Mouse (Mus musculus): ENCODE data around the gene Caml. TPM values are rescaled to one million over a fixed set of nuclear protein-coding genes. Genes with fewer than 3 reads are reported as not detected.
"Not testable (repeated sequence)": the region's sequence is repeated elsewhere in the genome, so short reads cannot be mapped to it uniquely, and the experiment has no call there.

Caml gene
- total RNA-seq, 4 experiments from 2014 or later = 7.8 to 11.9 (median 8.7) TPM

DNA sequence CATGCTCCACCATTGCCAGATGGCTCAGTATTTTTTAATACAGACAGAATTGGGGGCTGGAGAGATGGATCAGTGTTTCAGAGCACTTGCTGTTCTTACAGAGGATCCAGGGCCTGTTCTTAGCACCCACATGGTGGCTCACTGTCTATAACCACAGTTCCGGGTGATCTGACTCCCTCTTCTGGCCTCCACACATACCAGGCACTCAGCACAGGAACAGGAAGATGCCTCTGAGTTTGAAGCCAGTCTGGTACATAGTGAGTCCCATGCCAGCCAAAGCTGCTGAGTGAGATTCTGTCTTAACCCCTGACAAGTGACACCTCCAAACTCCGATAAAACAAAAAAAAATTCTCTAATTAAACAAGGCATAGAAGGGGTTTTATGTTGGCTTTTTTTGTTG lies 2.5 kb upstream of the Caml start:
- no peak for DNase-seq (ENCODE audit: low spot score in 2 of 2)

DNA sequence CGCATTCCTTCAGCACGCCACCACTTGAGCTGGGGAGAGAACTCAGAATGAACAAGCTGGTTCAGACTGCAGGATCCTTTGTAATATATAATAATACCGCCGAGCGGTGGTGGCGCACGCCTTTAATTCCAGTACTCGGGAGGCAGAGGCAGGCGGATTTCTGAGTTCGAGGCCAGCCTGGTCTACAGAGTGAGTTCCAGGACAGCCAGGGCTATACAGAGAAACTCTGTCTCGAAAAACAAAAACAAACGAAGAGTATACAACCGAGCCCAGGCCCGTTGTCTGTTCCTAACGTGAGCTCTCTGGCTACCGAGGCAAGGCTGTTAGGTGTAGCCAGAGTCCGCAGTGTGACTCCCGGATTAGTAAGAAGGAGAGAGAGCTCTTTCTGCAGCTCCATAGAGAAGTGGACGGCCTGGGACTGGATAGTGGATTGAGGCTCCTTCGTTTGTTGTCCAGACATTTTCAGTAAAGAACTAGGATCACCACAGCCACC lies 603 bp upstream of the Caml start:
- not testable (repeated sequence) for DNase-seq (ENCODE audit: low spot score in 2 of 2)

DNA sequence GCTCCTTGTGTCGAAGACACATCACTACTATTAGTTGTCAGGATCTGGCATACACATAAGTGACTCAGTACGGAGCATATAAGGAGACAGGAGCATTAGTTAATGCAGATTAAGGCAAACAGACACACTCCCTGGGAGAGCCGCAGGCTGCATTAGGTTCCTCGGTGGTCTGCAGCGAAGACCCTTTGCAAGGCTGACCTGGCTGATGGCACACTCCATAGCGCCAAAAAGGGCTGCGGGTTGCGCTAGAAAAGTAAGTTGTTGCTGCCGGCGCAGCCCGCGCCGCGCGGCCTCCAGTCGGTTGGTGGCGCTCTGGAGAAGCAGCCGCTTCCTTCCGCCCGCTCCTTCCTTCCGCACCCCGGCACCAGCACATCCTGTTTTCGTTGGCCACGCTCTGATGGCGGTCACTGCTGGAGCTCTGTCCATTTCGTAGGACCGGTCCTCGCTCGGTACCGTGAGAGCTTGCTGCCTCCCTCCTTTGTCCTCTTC lies 11.9 kb downstream of the Caml start, which contains the start of gene Ddx46:
Gene Ddx46 (plus strand): TSS at position 389 of the 489 bp plus-strand sequence.
- peak; percentile 66 to 80 for DNase-seq (ENCODE audit: low spot score in 2 of 2)

DNA sequence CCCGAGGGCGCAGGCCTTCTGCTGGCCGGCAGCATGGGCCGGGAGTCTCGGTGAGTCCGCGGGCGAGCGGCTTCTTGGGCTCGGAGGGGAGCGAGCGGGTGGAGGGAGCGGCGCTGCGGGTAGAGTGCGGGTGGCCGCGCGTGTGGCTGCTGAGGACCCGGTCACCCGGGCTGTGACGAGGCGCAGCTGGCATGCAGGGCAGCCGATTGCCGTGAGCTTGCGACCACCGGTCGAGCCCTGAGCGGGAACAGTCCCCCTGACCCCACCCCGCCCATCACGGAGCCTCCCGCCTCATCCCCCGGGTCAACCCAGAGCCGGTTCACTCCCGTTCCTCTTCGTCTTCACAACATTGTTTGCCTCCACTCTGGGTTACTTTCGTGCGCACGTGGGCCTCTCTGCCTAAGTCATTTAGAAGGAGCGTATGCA lies 12.4 kb downstream of the Caml start:
- no peak for DNase-seq (ENCODE audit: low spot score in 2 of 2)

DNA sequence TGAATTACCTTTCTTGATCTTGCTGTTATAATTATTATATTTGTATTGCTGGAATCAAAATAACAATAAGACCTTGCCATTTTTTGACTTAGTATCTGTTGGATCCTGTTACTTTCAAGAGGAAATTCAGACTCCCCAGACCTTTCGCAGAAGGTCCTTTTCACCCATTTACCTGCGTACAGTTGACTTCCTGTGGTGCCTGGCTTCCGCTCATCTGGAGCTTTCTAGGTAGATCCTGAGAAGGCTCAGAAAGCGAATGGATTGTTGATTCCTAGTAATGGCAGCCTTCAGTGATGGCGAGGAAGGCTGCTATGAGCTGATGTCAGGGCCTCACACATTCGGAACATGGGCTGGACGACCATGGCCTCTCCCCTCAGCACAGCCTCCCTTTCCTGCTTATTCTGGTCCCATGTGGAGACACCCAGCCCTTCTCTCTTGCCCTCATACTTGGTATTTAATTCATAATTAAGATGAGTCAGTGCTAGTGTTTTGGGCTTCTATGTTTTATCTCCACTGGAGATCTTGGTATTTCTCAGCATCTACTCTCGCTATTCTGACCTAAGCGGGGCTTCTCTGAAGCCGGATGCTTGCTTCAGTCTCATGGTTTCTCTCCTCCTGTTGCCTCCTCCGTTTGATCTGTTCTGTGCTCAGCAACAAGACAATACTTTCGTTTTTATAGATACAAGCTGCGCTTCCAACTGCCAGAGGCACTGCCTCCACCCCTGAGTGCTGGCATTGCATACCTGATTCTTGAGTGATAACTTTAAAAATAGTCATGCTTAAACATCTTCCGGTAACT lies 13.6 kb downstream of the Caml start:
- DNase-seq (ENCODE audit: low spot score in 2 of 2) = no peak

DNA sequence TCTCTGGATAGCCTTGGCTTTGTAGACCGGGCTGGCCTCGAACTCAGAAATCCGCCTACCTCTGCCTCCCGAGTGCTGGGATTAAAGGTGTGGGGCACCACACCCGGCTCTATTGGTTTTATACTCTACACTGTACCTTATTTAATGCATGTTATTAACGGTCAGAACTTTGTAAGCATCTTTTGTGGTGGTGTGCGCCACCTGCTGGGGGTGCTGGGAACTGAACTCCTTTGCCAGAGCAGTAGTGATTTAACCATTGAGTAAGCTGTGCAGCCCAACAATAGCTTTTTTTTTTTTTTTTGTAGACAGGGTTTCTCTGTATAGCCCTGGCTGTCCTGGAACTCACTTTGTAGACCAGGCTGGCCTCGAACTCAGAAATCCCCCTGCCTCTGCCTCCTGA lies 17.7 kb downstream of the Caml start:
- peak; percentile 61 to 65 for DNase-seq (ENCODE audit: low spot score in 2 of 2)

DNA sequence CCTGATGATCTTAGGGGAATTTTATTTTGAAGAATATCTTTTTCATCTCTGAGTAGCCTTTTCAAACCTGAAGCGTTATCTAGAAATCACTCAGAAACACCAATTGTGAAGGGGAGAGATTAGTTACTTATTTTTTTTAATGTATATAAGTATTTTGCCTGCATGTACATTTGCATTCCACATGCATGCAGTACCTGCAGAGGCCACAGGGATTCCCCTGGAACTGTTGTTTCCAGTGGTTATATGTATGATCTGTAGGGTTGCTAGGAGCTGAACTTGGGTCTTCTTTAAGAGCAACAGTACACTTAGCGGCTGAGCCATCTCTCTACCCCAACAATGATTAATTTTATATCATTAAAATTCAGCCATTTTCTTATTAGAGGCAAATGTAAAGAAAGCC lies 21.7 kb downstream of the Caml start:
- DNase-seq (ENCODE audit: low spot score in 2 of 2) = no peak

DNA sequence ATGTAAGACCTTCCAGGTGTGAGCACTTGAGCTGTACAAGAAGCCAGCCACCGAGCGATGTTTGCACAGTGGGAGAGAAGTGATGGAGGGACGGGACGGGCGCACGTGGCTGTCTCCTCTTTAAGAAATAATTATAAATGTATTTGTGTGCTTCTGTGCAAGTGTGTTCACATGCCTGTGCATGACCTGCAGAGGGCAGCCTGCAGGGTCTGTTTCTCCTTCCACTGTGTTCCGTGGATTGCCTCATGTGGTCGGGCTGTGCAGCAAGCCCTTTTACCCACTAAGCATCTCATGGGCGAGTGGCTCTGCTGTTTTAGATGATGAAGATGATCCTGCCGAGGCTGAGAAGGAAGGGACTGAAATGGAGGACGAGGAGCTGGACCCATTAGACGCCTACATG lies 27.3 kb downstream of the Caml start:
- DNase-seq (ENCODE audit: low spot score in 2 of 2) = no peak

DNA sequence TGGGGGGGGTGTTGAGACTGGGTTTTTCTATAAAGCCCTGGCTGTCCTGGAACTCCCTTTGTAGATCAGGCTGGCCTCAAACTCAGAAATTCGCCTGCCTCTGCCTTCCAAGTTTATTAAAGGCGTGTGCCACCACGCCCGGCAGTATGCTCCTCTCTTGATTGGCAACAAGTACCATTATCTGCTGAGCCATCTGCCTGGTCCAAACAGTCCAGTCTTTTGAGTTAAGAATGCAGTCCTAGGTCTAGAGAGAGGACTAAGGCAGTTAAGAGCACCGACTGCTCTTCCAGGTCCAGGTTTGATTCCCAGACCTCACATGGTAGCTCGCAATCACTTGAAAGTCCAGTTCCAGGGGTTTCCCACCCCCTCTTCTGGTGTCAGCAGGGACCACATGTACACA lies 28.2 kb downstream of the Caml start:
- no peak for DNase-seq (ENCODE audit: low spot score in 2 of 2)

DNA sequence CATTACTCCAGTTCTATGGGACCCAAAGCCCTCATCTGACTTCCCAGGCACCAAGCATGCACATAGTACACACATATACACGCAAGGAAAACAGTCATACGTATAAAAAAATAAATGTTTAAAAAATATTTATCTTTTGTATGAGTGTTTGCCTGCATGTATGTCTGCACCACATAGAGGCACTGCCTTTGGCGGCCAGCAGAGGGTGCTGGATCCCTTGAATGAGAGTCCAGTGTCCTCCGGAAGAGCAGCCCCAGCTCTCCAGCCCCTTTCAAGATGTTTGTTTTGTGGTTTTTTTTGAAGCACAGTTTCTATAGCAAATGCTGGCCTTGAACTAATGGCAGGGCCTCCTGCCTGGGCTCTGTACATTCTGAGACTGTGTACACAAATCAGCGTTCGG lies 45.7 kb downstream of the Caml start:
- DNase-seq (ENCODE audit: low spot score in 2 of 2) = no peak

DNA sequence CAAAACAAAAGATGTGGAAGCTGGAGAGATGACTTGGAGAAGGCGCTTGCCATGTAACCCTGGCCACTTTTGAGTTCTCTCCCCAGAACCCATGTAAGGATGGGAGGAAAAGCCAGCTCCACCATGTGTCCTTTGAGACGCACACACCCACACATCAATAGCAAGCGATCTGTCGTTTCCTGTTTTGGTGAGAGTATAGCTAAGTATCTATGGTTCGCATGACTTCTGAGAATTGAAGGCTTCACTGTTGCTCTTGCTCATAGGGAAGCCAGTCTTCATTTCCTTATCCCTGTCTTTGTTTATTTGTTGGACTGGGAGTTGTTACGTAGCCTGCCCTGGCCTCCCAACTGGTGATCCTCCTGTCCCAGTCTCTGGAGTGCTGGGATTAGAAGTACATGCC lies 49.9 kb downstream of the Caml start:
- no peak for DNase-seq (ENCODE audit: low spot score in 2 of 2)

DNA sequence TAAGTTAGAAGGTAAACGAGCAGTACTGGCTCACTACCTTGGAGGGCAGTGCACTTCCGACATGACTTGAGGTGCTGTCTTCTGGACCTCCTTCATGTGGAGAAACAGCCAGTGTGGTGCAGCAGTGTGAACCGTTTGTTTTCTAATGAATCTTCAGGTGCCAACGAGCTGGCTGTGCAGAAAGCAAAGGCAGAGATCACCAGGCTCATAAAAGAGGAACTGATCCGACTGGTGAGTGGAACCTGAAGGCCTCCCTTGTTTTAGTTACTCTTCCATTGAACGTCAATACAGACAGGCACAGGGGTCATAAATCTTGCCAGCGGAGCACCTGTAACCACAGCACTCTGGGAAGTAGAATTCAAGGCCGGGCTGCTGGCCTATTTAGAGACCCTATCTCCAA lies 54.6 kb downstream of the Caml start:
- DNase-seq (ENCODE audit: low spot score in 2 of 2) = no peak

Other genes starting within 250 kb of the Caml start
- not detected for gene Slc34a1, start 224.8 kb upstream of the Caml start, total RNA-seq (2022)
- not detected for gene Pfn3, start 207.8 kb upstream of the Caml start, total RNA-seq (2022)
- gene F12, start 196.2 kb upstream of the Caml start, total RNA-seq (2022) = not detected
- gene Grk6, start 177.9 kb upstream of the Caml start, total RNA-seq (2022) = 1 to 10 TPM; 6.9 to 9.7 (median 9.4) TPM
- under 1 TPM in 2 of 4 experiments, not detected in 2; 0.20 to 0.39 TPM for gene Prr7, start 158.7 kb upstream of the Caml start, total RNA-seq (2022)
- 1 to 10 TPM; 2.9 to 4.0 (median 3.4) TPM for gene Dbn1, start 134.9 kb upstream of the Caml start, total RNA-seq (2022)
- 100 to 1,000 TPM; 476 to 539 (median 493) TPM for gene Pdlim7, start 109.3 kb upstream of the Caml start, total RNA-seq (2022)
- gene Dok3, start 93.7 kb upstream of the Caml start, total RNA-seq (2022) = 1 to 10 TPM in 1 of 4 experiments, under 1 TPM in 3; 0.61 to 1.1 (median 0.79) TPM
- gene Ddx41, start 86.3 kb upstream of the Caml start, total RNA-seq (2022) = 10 to 100 TPM in 1 of 4 experiments, 1 to 10 TPM in 3; 8.3 to 12.2 (median 9.2) TPM
- 10 to 100 TPM in 3 of 4 experiments, 1 to 10 TPM in 1; 7.8 to 14.0 (median 10.1) TPM for gene Fam193b, start 51.9 kb upstream of the Caml start, total RNA-seq (2022)
- 10 to 100 TPM; 54.1 to 64.0 (median 60.1) TPM for gene Tmed9, start 49.3 kb upstream of the Caml start, total RNA-seq (2022)
- gene B4galt7, start 23.1 kb upstream of the Caml start, total RNA-seq (2022) = 1 to 10 TPM; 4.8 to 5.8 (median 5.1) TPM
- gene Ddx46, start 12.0 kb downstream of the Caml start, total RNA-seq (2022) = 10 to 100 TPM; 20.3 to 27.5 (median 23.8) TPM
- 10 to 100 TPM; 28.4 to 32.8 (median 30.8) TPM for gene B230219D22Rik, start 70.1 kb downstream of the Caml start, total RNA-seq (2022)
- 10 to 100 TPM; 31.8 to 40.0 (median 34.2) TPM for gene Txndc15, start 91.6 kb downstream of the Caml start, total RNA-seq (2022)
- gene Pcbd2, start 104.4 kb downstream of the Caml start, total RNA-seq (2022) = 10 to 100 TPM; 17.5 to 22.8 (median 19.3) TPM
- gene Catsper3, start 161.6 kb downstream of the Caml start, total RNA-seq (2022) = under 1 TPM in 1 of 4 experiments, not detected in 3; 0.38 TPM
- gene Pitx1, start 213.2 kb downstream of the Caml start, total RNA-seq (2022) = under 1 TPM; 0.12 to 0.27 (median 0.21) TPM

All from gastrocnemius, adult 8-10 months (tissue).